Mouse (Mus musculus) kidney, postnatal 0 days (tissue): ENCODE measurements at regions not wholly inside any gene's neighbourhood (a gene's known extent, or its start where the extent isn't known, plus 50 kb on each side); places are given as distances from the start of the nearest gene placed in this dataset.

Experiments
- ATAC-seq: fragments of 200-750 bp; cut with Nextera tagmentation; replicated peaks from 2 replicates; pipeline ENCODE4 v1.8.0; 2017; ENCODE audit warnings: low read depth, moderate number of reproducible peaks, moderate TSS enrichment, moderate library complexity; ENCODE audit not compliant: low FRiP score
- DNase-seq: peaks from one replicate; pipeline ENCODE4 v3.0.0-alpha.2; 2016; ENCODE audit warnings: low spot score
- H3K27ac ChIP-seq: fragments of 300-500 bp; sonication (generic); 2 replicates; pipeline ENCODE4 v1.5.1; 2014; ENCODE audit warnings: mild to moderate bottlenecking
- H3K27me3 ChIP-seq: fragments of 300-500 bp; sonication (generic); 2 replicates; pipeline ENCODE4 v1.6.1; 2014; ENCODE audit warnings: low read length, mixed read lengths; ENCODE audit not compliant: insufficient read depth
- H3K36me3 ChIP-seq: fragments of 300-500 bp; sonication (generic); 2 replicates; pipeline ENCODE4 v1.6.1; 2014; ENCODE audit warnings: low read length, mixed read lengths; ENCODE audit not compliant: insufficient read depth
- H3K4me1 ChIP-seq: fragments of 300-500 bp; sonication (generic); replicated peaks from 2 replicates; pipeline ENCODE4 v1.6.1; 2014; ENCODE audit warnings: antibody characterized with exemption, low read length, mixed read lengths; ENCODE audit not compliant: insufficient read depth
- H3K4me2 ChIP-seq: fragments of 300-500 bp; sonication (generic); 2 replicates; pipeline ENCODE4 v1.6.1; 2014; ENCODE audit warnings: mild to moderate bottlenecking, low read length, moderate library complexity, mixed read lengths
- H3K4me3 ChIP-seq: fragments of 300-500 bp; sonication (generic); replicated peaks from 2 replicates; pipeline ENCODE4 v1.5.1; 2014; ENCODE audit warnings: low read depth, low read length
- H3K9ac ChIP-seq: fragments of 300-500 bp; sonication (generic); 2 replicates; pipeline ENCODE4 v1.6.1; 2014; ENCODE audit warnings: low read depth, low read length
- H3K9me3 ChIP-seq: fragments of 300-500 bp; sonication (generic); replicated peaks from 2 replicates; pipeline ENCODE4 v1.6.1; 2016; ENCODE audit warnings: low read length, inconsistent platforms, mixed read lengths
- CTCF ChIP-seq: IDR thresholded peaks from 2 replicates; pipeline ENCODE4 v1.5.1; 2016; ENCODE audit warnings: antibody characterized with exemption, low read depth, mild to moderate bottlenecking, moderate library complexity
- WGBS: fragments of 180-500 bp; shearing (Covaris S2); extraction: QIAGEN DNeasy Blood & Tissue Kit; methylation state at CpG from one replicate; pipeline ENCODE4 v1.1.7; 2014; 5-methylcytosine and 5-hydroxymethylcytosine counted together

DNA sequence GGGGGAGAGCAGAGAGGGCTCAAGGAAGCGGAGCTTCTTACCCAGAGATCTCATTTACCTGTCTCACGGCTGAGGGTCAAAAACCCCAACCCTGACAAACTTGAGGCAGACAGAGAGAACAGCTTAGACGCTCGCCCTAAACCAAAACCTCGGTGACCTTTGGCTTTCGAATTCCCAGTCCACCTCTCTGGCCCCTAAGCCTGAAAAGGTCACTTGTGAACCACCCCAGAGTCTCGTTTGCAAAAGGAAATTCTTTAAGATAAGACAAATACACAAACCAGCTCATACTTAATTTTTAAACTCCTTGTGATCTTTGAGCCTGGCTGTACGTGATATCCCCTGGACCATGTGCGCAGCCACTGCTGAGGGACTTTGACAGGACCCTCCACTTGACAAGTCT, 250.2 kb upstream of the Dio3 start:
- no peak for TF ChIP-seq CTCF
- DNase-seq: no peak

DNA sequence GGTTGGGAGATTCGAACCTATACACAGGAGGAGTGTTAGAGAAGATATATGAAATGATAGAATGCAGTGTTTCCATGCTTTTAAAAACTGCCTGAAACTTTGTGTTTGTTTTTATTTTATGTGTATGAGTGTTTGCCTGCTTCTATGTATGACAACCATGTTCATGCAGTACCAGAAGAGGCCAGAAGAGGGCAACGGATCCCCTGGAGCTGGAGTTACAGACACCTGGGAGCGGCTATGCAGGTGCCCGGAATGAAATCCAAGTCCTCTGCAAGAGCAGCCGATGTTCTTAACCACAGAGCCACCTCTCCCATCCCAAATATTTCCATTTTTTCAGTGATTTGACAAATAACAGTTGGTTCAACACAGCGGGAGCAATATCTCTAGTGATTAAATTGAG, 247.5 kb upstream of the Dio3 start:
- Histone ChIP-seq H3K9me3 (no peaks in the 10 kb centered on the region), H3K9ac (no peak overlapping the region), H3K4me2 (no peak overlapping the region), H3K36me3 (no peaks in the 10 kb centered on the region), H3K4me1 (no peaks in the 10 kb centered on the region), H3K4me3 (no peak overlapping the region), H3K27me3 (no peaks in the 10 kb centered on the region), H3K27ac (no peak overlapping the region)
- peak; percentile 65 for TF ChIP-seq CTCF
- ATAC-seq: no peak
- WGBS: 61% methylated on average over 6 of the region's 6 CpGs
- DNase-seq: no peak

More for the DNA sequence above, 250.2 kb upstream of the Dio3 start:
- 54% methylated on average over 9 of the region's 9 CpGs for WGBS
- Histone ChIP-seq H3K4me2 (no peak overlapping the region), H3K27ac (no peak overlapping the region), H3K36me3 (no peaks in the 10 kb centered on the region), H3K9ac (no peak overlapping the region), H3K9me3 (no peaks in the 10 kb centered on the region), H3K4me1 (no peaks in the 10 kb centered on the region), H3K27me3 (no peaks in the 10 kb centered on the region), H3K4me3 (no peak overlapping the region)
- no peak for ATAC-seq

DNA sequence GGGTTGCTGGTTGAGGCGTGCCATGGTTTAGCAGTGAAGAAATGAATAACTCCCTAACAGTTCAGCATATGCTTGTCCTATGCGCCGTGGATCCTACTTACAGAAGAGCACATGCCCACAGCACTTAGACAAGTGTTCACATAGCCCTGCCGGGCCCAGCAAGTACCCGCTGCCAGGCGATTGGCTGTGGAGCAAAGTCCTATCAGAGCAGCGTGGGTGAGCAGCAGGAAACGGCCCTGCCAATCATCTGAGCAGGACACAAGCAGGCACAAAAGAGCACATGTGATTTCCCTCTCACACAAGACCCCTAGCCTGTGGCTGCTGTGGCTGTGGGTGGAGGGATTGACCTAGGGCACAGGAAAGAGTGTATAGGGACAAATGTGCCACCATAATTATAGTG, 243.7 kb upstream of the Dio3 start:
- ATAC-seq: no peak
- DNase-seq: no peak
- H3K27me3 ChIP-seq: no peaks in the 10 kb centered on the region
- no peak overlapping the region for H3K4me3 ChIP-seq
- H3K36me3 ChIP-seq: no peaks in the 10 kb centered on the region
- no peak overlapping the region for H3K4me2 ChIP-seq
- no peak for TF ChIP-seq CTCF
- H3K27ac ChIP-seq: no peak overlapping the region
- 84% methylated on average over 8 of the region's 8 CpGs for WGBS
- no peaks in the 10 kb centered on the region for H3K9me3 ChIP-seq
- H3K4me1 ChIP-seq: no peaks in the 10 kb centered on the region
- H3K9ac ChIP-seq: no peak overlapping the region

DNA sequence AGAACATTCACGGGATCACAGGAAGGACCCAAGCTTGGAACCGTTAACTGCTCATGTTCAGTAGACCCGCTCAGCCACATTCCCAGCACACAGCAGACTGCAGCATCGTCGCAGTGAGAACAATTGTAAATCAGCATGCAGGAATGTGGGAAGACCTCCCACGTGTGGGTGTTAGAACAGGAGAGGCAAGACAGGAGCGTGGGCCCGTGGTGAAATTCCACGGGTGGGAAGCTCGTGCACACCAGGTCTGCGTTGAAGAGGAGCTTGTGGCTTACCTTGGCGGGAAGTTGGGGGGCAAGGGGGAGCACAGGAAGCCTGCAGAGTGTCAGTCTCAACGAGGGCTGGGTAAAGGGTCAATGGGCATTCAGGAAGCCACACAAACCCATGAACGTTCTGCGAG, 238.2 kb upstream of the Dio3 start:
- 33% methylated on average over 15 of the region's 15 CpGs for WGBS
- H3K4me2 ChIP-seq: no peak overlapping the region
- no peak overlapping the region for H3K4me3 ChIP-seq
- no peaks in the 10 kb centered on the region for H3K9me3 ChIP-seq
- H3K9ac ChIP-seq: no peak overlapping the region
- H3K4me1 ChIP-seq: no peaks in the 10 kb centered on the region
- DNase-seq (peak; percentile 28), ATAC-seq (no peak)
- no peak for TF ChIP-seq CTCF
- no peaks in the 10 kb centered on the region for H3K27me3 ChIP-seq
- no peak overlapping the region for H3K27ac ChIP-seq
- H3K36me3 ChIP-seq: no peaks in the 10 kb centered on the region

DNA sequence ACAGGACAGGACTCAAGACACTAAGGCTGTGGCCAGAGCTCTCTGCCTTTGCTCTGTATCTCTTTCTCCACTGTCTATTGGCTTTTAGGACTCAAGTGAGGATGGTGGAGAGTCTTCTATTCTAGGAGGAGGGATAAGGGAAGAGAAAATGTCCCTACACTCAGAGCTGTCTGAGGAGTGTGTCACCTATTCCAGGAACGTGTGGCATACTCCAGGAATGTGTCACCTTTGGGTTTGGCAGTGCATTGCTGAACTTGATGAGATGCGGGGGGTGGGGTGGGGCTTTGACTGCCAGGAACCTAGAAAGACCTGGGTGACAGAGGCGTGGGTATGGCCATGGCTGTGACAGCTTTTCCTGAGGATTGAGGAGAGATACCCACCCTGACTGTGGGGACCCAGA, 237.1 kb upstream of the Dio3 start:
- Histone ChIP-seq H3K36me3 (no peaks in the 10 kb centered on the region), H3K4me1 (no peaks in the 10 kb centered on the region), H3K27me3 (no peaks in the 10 kb centered on the region), H3K9ac (no peak overlapping the region), H3K9me3 (no peaks in the 10 kb centered on the region), H3K4me2 (no peak overlapping the region), H3K27ac (no peak overlapping the region), H3K4me3 (no peak overlapping the region)
- no peak for ATAC-seq
- no peak for TF ChIP-seq CTCF
- DNase-seq: no peak
- 73% methylated on average over 3 of the region's 3 CpGs for WGBS

DNA sequence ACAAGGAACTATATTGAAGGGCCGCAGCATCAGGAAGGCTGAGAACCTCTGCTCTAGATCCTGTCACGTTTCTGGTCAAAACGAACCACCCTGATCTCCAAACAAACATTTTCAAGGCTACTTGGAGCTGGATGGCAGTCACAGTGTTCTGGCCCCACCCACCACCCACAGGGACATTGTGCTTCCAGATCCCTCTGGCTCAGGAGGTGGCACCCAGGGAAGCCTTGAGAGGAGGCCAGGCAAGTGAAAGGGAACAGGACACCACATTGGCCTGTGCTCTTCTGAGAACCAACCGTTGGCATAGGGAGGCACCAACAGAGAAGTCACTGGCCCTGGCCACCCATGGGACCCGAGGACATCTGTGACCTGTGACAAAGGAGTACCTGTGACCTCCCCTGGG, 234.6 kb upstream of the Dio3 start:
- Histone ChIP-seq H3K36me3 (no peaks in the 10 kb centered on the region), H3K9ac (no peak overlapping the region), H3K27ac (no peak overlapping the region), H3K4me2 (no peak overlapping the region), H3K4me1 (no peaks in the 10 kb centered on the region), H3K4me3 (no peak overlapping the region), H3K27me3 (no peaks in the 10 kb centered on the region), H3K9me3 (no peaks in the 10 kb centered on the region)
- TF ChIP-seq CTCF: no peak
- WGBS: 83% methylated on average over 5 of the region's 5 CpGs
- no peak for ATAC-seq
- no peak for DNase-seq

DNA sequence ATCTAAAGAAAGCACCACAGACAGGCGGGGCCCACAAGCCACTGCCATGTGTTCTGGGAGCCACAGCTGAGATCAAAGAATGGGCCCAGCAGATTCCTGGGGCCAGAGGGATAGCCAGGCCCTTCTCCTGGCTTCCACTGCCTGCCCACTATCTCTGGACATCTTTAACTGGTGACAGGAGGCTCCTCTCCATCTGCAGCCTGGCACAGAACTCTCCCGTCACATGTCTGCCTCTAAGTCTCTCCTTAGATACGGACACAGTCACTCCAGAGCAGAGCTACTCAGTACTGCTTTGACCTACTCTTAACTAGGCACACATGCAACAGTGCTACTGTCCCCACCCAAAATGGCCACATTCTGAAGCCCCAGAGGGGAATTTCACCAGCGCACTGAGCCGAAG, 234.1 kb upstream of the Dio3 start:
- Histone ChIP-seq H3K27me3 (no peaks in the 10 kb centered on the region), H3K9me3 (no peaks in the 10 kb centered on the region), H3K27ac (no peak overlapping the region), H3K36me3 (no peaks in the 10 kb centered on the region), H3K4me1 (no peaks in the 10 kb centered on the region), H3K4me2 (no peak overlapping the region), H3K9ac (no peak overlapping the region), H3K4me3 (no peak overlapping the region)
- ATAC-seq (no peak), DNase-seq (no peak)
- 91% methylated on average over 5 of the region's 5 CpGs for WGBS
- TF ChIP-seq CTCF: no peak
